ENCODE assay signal across 13 mouse cellular contexts in the genomic region with DNA sequence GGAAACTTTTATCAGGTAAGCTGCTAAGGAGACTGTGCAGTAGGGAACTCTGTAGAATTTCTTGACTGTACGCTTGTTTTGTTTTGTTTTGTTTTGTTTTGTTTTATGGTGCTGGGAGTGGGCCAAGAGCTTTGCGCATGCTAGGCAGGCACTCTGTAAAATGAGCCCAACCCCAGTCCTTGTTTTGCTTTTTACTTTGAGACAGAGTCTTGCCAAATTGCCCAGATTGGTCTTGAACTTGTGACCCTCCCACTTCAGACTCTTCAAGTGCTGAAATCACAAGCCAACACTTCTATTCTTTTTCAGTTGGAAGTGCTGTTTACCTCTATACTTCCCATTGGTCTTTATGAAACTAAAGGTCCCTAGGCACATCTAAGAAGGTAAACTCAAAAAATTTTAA.
"Had no signal": no experiment of that assay in that cellular context is flagged by ENCODE, and none has a peak within 500 bp of the region (broad histone marks: within the 10 kb centered on the region; RNA-seq: fewer than 3 reads in every experiment).

No protein-coding gene starts in this region.

- H3K27me3 ChIP-seq: limb, embryonic 13.5 days; megakaryocyte, embryonic 14.5 days; midbrain, embryonic 12.5 days had no signal

- H3K36me3 ChIP-seq: limb, embryonic 13.5 days; midbrain, embryonic 12.5 days had no signal

- H3K9me3 ChIP-seq: limb, embryonic 13.5 days; megakaryocyte, embryonic 14.5 days; midbrain, embryonic 12.5 days had no signal

- H3K4me2 ChIP-seq: limb, embryonic 13.5 days; midbrain, embryonic 12.5 days had no signal

- H3K9ac ChIP-seq: limb, embryonic 13.5 days; midbrain, embryonic 12.5 days had no signal

- H3K4me3 ChIP-seq: limb, embryonic 13.5 days; megakaryocyte, embryonic 14.5 days; midbrain, embryonic 12.5 days had no signal

- H3K27ac ChIP-seq: kidney, postnatal 0 days; limb, embryonic 13.5 days; macrophage; midbrain, embryonic 12.5 days had no signal

- ATAC-seq: intestine, embryonic 16.5 days; midbrain, embryonic 16.5 days had no signal

- DNase-seq: kidney, adult 2 months; left cerebral cortex, postnatal 4 days; right cerebral cortex, postnatal 4 days; spleen, adult 18-20 months; thymus, adult 2 months; thymus, postnatal 4 days had no signal
